Mouse (Mus musculus): ENCODE results near the gene Serbp1. TPM values are rescaled to one million over a fixed set of nuclear protein-coding genes. Genes with fewer than 3 reads are reported as not detected.
"Not testable (repeated sequence)": the region's sequence is repeated elsewhere in the genome, so short reads cannot be mapped to it uniquely, and the experiment has no call there.

Gene Serbp1
- polyA plus RNA-seq, 1 experiment from 2014 or later = 755 TPM

GRCm38 (mm10) chr6:67212362-67212761 lies 25.6 kb upstream of the Serbp1 start:
- H3K9ac ChIP-seq (ENCODE audit: low read depth, low read length) = no peak overlapping the region
- H3K36me3 ChIP-seq (ENCODE audit: control insufficient read depth, insufficient read depth, low read length) = no peaks in the 10 kb centered on the region
- no peaks in the 10 kb centered on the region for H3K4me1 ChIP-seq (replicated peaks; ENCODE audit: control insufficient read depth, insufficient read depth, low read length)
- no peaks in the 10 kb centered on the region for H3K27me3 ChIP-seq (replicated peaks; ENCODE audit: control insufficient read depth, insufficient read depth, low read length)
- no peak overlapping the region for H3K4me3 ChIP-seq (ENCODE audit: low read depth, low read length)
- H3K27ac ChIP-seq (ENCODE audit: low read depth, low read length) = no peak overlapping the region
- H3K4me2 ChIP-seq = no peak overlapping the region
- DNase-seq (ENCODE audit: low spot score) = no peak
- no peak for ATAC-seq (replicated peaks; ENCODE audit: low FRiP score)
- no peaks in the 10 kb centered on the region for H3K9me3 ChIP-seq (ENCODE audit: control insufficient read depth, low read length)
- WGBS = 77% methylated on average over 1 of the region's 1 CpGs

GRCm38 (mm10) chr6:67213429-67214098 lies 24.4 kb upstream of the Serbp1 start:
- no peak overlapping the region for H3K27ac ChIP-seq (ENCODE audit: low read depth, low read length)
- no peak overlapping the region for H3K4me3 ChIP-seq (ENCODE audit: low read depth, low read length)
- H3K9ac ChIP-seq (ENCODE audit: low read depth, low read length) = no peak overlapping the region
- H3K4me1 ChIP-seq (replicated peaks; ENCODE audit: control insufficient read depth, insufficient read depth, low read length) = no peaks in the 10 kb centered on the region
- DNase-seq (ENCODE audit: low spot score) (no peak), ATAC-seq (replicated peaks; ENCODE audit: low FRiP score) (no peak)
- no peaks in the 10 kb centered on the region for H3K9me3 ChIP-seq (ENCODE audit: control insufficient read depth, low read length)
- H3K4me2 ChIP-seq = no peak overlapping the region
- no peaks in the 10 kb centered on the region for H3K27me3 ChIP-seq (replicated peaks; ENCODE audit: control insufficient read depth, insufficient read depth, low read length)
- 67% methylated on average over 4 of the region's 4 CpGs for WGBS
- no peaks in the 10 kb centered on the region for H3K36me3 ChIP-seq (ENCODE audit: control insufficient read depth, insufficient read depth, low read length)

DNA sequence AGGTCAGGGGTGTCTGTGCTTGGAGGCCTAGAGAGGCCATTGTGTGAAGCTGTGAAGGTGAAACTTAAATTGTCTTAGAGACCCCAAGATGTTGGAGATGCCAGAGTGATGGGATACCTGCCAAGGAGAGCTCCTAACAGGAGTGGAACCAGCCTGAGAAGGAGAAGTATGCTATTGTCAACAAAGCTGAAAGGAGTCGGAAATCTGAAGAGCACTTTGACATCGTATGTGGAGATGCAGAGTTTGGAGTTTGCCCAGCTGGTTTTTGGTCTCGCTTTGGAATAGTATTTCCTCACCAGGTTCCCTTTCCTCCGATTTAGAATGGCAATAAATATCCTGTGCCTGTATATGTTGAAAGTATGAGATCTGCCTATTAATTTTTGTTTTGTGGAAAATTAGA lies 20.6 kb upstream of the Serbp1 start:
- DNase-seq (ENCODE audit: low spot score) (no peak), ATAC-seq (replicated peaks; ENCODE audit: low FRiP score) (no peak)
- Histone ChIP-seq H3K9me3 (ENCODE audit: control insufficient read depth, low read length) (no peaks in the 10 kb centered on the region), H3K4me3 (ENCODE audit: low read depth, low read length) (no peak overlapping the region), H3K27me3 (replicated peaks; ENCODE audit: control insufficient read depth, insufficient read depth, low read length) (no peaks in the 10 kb centered on the region), H3K9ac (ENCODE audit: low read depth, low read length) (no peak overlapping the region), H3K36me3 (ENCODE audit: control insufficient read depth, insufficient read depth, low read length) (no peaks in the 10 kb centered on the region), H3K4me1 (replicated peaks; ENCODE audit: control insufficient read depth, insufficient read depth, low read length) (no peaks in the 10 kb centered on the region), H3K4me2 (no peak overlapping the region), H3K27ac (ENCODE audit: low read depth, low read length) (no peak overlapping the region)
- WGBS = 78% methylated on average over 4 of the region's 4 CpGs

GRCm38 (mm10) chr6:67217846-67218245 lies 20.1 kb upstream of the Serbp1 start:
- no peaks in the 10 kb centered on the region for H3K9me3 ChIP-seq (ENCODE audit: control insufficient read depth, low read length)
- H3K4me2 ChIP-seq = no peak overlapping the region
- no peaks in the 10 kb centered on the region for H3K4me1 ChIP-seq (replicated peaks; ENCODE audit: control insufficient read depth, insufficient read depth, low read length)
- WGBS = 81% methylated on average over 1 of the region's 1 CpGs
- ATAC-seq (replicated peaks; ENCODE audit: low FRiP score) (no peak), DNase-seq (ENCODE audit: low spot score) (no peak)
- H3K27ac ChIP-seq (ENCODE audit: low read depth, low read length) = no peak overlapping the region
- H3K4me3 ChIP-seq (ENCODE audit: low read depth, low read length) = no peak overlapping the region
- no peaks in the 10 kb centered on the region for H3K27me3 ChIP-seq (replicated peaks; ENCODE audit: control insufficient read depth, insufficient read depth, low read length)
- H3K36me3 ChIP-seq (ENCODE audit: control insufficient read depth, insufficient read depth, low read length) = no peaks in the 10 kb centered on the region
- H3K9ac ChIP-seq (ENCODE audit: low read depth, low read length) = no peak overlapping the region

GRCm38 (mm10) chr6:67218566-67218965 lies 19.4 kb upstream of the Serbp1 start:
- H3K4me1 ChIP-seq (replicated peaks; ENCODE audit: control insufficient read depth, insufficient read depth, low read length) = no peaks in the 10 kb centered on the region
- no peak for DNase-seq (ENCODE audit: low spot score)
- no peaks in the 10 kb centered on the region for H3K36me3 ChIP-seq (ENCODE audit: control insufficient read depth, insufficient read depth, low read length)
- no peak for ATAC-seq (replicated peaks; ENCODE audit: low FRiP score)
- H3K4me2 ChIP-seq = no peak overlapping the region
- H3K9me3 ChIP-seq (ENCODE audit: control insufficient read depth, low read length) = no peaks in the 10 kb centered on the region
- H3K27me3 ChIP-seq (replicated peaks; ENCODE audit: control insufficient read depth, insufficient read depth, low read length) = no peaks in the 10 kb centered on the region
- no peak overlapping the region for H3K27ac ChIP-seq (ENCODE audit: low read depth, low read length)
- no peak overlapping the region for H3K9ac ChIP-seq (ENCODE audit: low read depth, low read length)
- H3K4me3 ChIP-seq (ENCODE audit: low read depth, low read length) = no peak overlapping the region

GRCm38 (mm10) chr6:67219931-67220330 lies 18.0 kb upstream of the Serbp1 start:
- H3K36me3 ChIP-seq (ENCODE audit: control insufficient read depth, insufficient read depth, low read length); H3K9ac ChIP-seq (ENCODE audit: low read depth, low read length); H3K4me2 ChIP-seq; H3K27me3 ChIP-seq (replicated peaks; ENCODE audit: control insufficient read depth, insufficient read depth, low read length); H3K27ac ChIP-seq (ENCODE audit: low read depth, low read length); H3K4me3 ChIP-seq (ENCODE audit: low read depth, low read length); DNase-seq (ENCODE audit: low spot score); ATAC-seq (replicated peaks; ENCODE audit: low FRiP score); H3K4me1 ChIP-seq (replicated peaks; ENCODE audit: control insufficient read depth, insufficient read depth, low read length); H3K9me3 ChIP-seq (ENCODE audit: control insufficient read depth, low read length): not testable (repeated sequence)
- 85% methylated on average over 14 of the region's 14 CpGs for WGBS

- no peak for DNase-seq (ENCODE audit: low spot score)
- no peaks in the 10 kb centered on the region for H3K9me3 ChIP-seq (ENCODE audit: control insufficient read depth, low read length)
- no peak overlapping the region for H3K4me3 ChIP-seq (ENCODE audit: low read depth, low read length)
- no peak overlapping the region for H3K9ac ChIP-seq (ENCODE audit: low read depth, low read length)
- H3K36me3 ChIP-seq (ENCODE audit: control insufficient read depth, insufficient read depth, low read length) = no peaks in the 10 kb centered on the region
- no peak overlapping the region for H3K27ac ChIP-seq (ENCODE audit: low read depth, low read length)
- no peak overlapping the region for H3K4me2 ChIP-seq
- no peak for ATAC-seq (replicated peaks; ENCODE audit: low FRiP score)
- no peaks in the 10 kb centered on the region for H3K4me1 ChIP-seq (replicated peaks; ENCODE audit: control insufficient read depth, insufficient read depth, low read length)
- no peaks in the 10 kb centered on the region for H3K27me3 ChIP-seq (replicated peaks; ENCODE audit: control insufficient read depth, insufficient read depth, low read length)
These were observed 17.2 kb upstream of the Serbp1 start for GRCm38 (mm10) chr6:67220731-67221130.

GRCm38 (mm10) chr6:67223082-67223481 lies 14.9 kb upstream of the Serbp1 start:
- no peaks in the 10 kb centered on the region for H3K4me1 ChIP-seq (replicated peaks; ENCODE audit: control insufficient read depth, insufficient read depth, low read length)
- H3K27ac ChIP-seq (ENCODE audit: low read depth, low read length) = no peak overlapping the region
- H3K9ac ChIP-seq (ENCODE audit: low read depth, low read length) = no peak overlapping the region
- no peak overlapping the region for H3K4me2 ChIP-seq
- H3K27me3 ChIP-seq (replicated peaks; ENCODE audit: control insufficient read depth, insufficient read depth, low read length) = no peaks in the 10 kb centered on the region
- ATAC-seq (replicated peaks; ENCODE audit: low FRiP score) (no peak), DNase-seq (ENCODE audit: low spot score) (no peak)
- no peaks in the 10 kb centered on the region for H3K36me3 ChIP-seq (ENCODE audit: control insufficient read depth, insufficient read depth, low read length)
- H3K9me3 ChIP-seq (ENCODE audit: control insufficient read depth, low read length) = no peaks in the 10 kb centered on the region
- WGBS = 68% methylated on average over 1 of the region's 1 CpGs
- no peak overlapping the region for H3K4me3 ChIP-seq (ENCODE audit: low read depth, low read length)

DNA sequence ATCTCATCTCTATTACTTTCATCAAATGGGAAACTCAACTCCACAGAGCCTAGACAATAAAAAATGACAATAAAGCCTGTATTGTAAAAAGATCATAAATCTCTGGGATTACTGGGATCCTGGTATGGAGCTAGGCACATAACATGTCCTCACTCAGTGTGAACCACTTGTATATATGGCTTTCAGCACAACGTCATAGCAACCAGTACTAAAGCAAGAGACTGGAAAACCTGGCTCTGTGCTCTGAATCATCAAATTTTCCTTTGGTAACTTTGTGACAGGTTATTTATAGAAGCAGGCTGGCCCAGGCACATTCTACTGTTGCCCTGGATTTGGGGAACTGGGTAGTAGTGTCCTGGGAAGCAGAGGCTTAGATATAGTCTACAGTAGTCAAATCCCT lies 14.5 kb upstream of the Serbp1 start:
- Histone ChIP-seq H3K9me3 (ENCODE audit: control insufficient read depth, low read length) (no peaks in the 10 kb centered on the region), H3K4me1 (replicated peaks; ENCODE audit: control insufficient read depth, insufficient read depth, low read length) (0 out of 2 replicates have a peak, but pooled peaks cover 2% of the 10 kb centered on the region), H3K27me3 (replicated peaks; ENCODE audit: control insufficient read depth, insufficient read depth, low read length) (no peaks in the 10 kb centered on the region), H3K9ac (ENCODE audit: low read depth, low read length) (no peak overlapping the region), H3K4me3 (ENCODE audit: low read depth, low read length) (no peak overlapping the region), H3K27ac (ENCODE audit: low read depth, low read length) (no peak overlapping the region), H3K36me3 (ENCODE audit: control insufficient read depth, insufficient read depth, low read length) (no peaks in the 10 kb centered on the region), H3K4me2 (no peak overlapping the region)
- WGBS = 77% methylated on average over 1 of the region's 1 CpGs
- DNase-seq (ENCODE audit: low spot score) (no peak), ATAC-seq (replicated peaks; ENCODE audit: low FRiP score) (no peak)
